Mouse (Mus musculus) midbrain, embryonic 13.5 days (tissue): ENCODE measurements at regions not wholly inside any gene's neighbourhood (a gene's known extent, or its start where the extent isn't known, plus 50 kb on each side); places are given as distances from the start of the nearest gene placed in this dataset.
A peak's percentile ranks its signal among the peaks of the same experiment; 100 is the strongest.

ENCODE experiments used
- ATAC-seq: fragments of 200-750 bp; cut with Nextera tagmentation; 2 replicates; pipeline ENCODE4 v1.8.0; 2017; ENCODE audit warnings: mild to moderate bottlenecking, moderate TSS enrichment, moderate library complexity
- H3K27ac ChIP-seq: fragments of 300-500 bp; sonication (generic); 2 replicates; pipeline ENCODE4 v1.5.1; 2015; ENCODE audit warnings: inconsistent platforms, mild to moderate bottlenecking, moderate library complexity
- H3K27me3 ChIP-seq: fragments of 300-500 bp; sonication (generic); 2 replicates; pipeline ENCODE4 v1.6.1; 2015; ENCODE audit warnings: mild to moderate bottlenecking, inconsistent platforms
- H3K36me3 ChIP-seq: fragments of 300-500 bp; sonication (generic); 2 replicates; pipeline ENCODE4 v1.6.1; 2015; ENCODE audit warnings: mild to moderate bottlenecking, inconsistent platforms
- H3K4me1 ChIP-seq: fragments of 300-500 bp; sonication (generic); replicated peaks from 2 replicates; pipeline ENCODE4 v1.6.1; 2015; ENCODE audit warnings: inconsistent platforms
- H3K4me2 ChIP-seq: fragments of 300-500 bp; sonication (generic); replicated peaks from 2 replicates; pipeline ENCODE4 v1.6.1; 2015; ENCODE audit warnings: moderate library complexity, mild to moderate bottlenecking, inconsistent platforms
- H3K4me3 ChIP-seq: fragments of 300-500 bp; sonication (generic); replicated peaks from 2 replicates; pipeline ENCODE4 v1.5.1; 2015; ENCODE audit warnings: mild to moderate bottlenecking, inconsistent platforms
- H3K9ac ChIP-seq: fragments of 300-500 bp; sonication (generic); replicated peaks from 2 replicates; pipeline ENCODE4 v1.6.1; 2015; ENCODE audit warnings: mild to moderate bottlenecking, inconsistent platforms
- H3K9me3 ChIP-seq: fragments of 300-500 bp; sonication (generic); 2 replicates; pipeline ENCODE4 v1.6.1; 2016; ENCODE audit warnings: mild to moderate bottlenecking, inconsistent platforms
- WGBS: fragments of 180-500 bp; shearing (Covaris S2); methylation state at CpG from one replicate; pipeline ENCODE4 v1.1.7; 2015; 5-methylcytosine and 5-hydroxymethylcytosine counted together

GRCm38 (mm10) chr8:88019243-88020115 is 60.1 kb upstream of the Zfp423 start:
- Histone ChIP-seq H3K36me3 (no peaks in the 10 kb centered on the region), H3K9me3 (peaks cover 6% of the 10 kb centered on the region; the same call in 1 of the 2 replicates), H3K4me2 (no peak overlapping the region), H3K27me3 (peaks cover 3% of the 10 kb centered on the region; the same call in 1 of the 2 replicates), H3K4me3 (no peak overlapping the region), H3K9ac (no peak overlapping the region), H3K27ac (0 out of 2 replicates have a peak overlapping the region, but pooled peaks have one; percentile 26), H3K4me1 (peaks cover 24% of the 10 kb centered on the region)
- ATAC-seq = no peak
- WGBS = 71% methylated on average over 17 of the region's 17 CpGs

- no peak overlapping the region for H3K4me2 ChIP-seq
- no peak overlapping the region for H3K4me3 ChIP-seq
- H3K36me3 ChIP-seq = no peaks in the 10 kb centered on the region
- no peak overlapping the region for H3K9ac ChIP-seq
- H3K4me1 ChIP-seq = peaks cover 23% of the 10 kb centered on the region
- H3K27ac ChIP-seq = no peak overlapping the region
- ATAC-seq = no peak
- H3K9me3 ChIP-seq = peaks cover 6% of the 10 kb centered on the region; the same call in 1 of the 2 replicates
- WGBS = 93% methylated on average over 4 of the region's 4 CpGs
- H3K27me3 ChIP-seq = peaks cover 3% of the 10 kb centered on the region; the same call in 1 of the 2 replicates
These were observed 59.1 kb upstream of the Zfp423 start for GRCm38 (mm10) chr8:88018494-88018893.

GRCm38 (mm10) chr8:88012177-88012825 is 52.9 kb upstream of the Zfp423 start:
- H3K27ac ChIP-seq = peak overlapping the region; percentile 77
- H3K4me2 ChIP-seq = 0 out of 2 replicates have a peak overlapping the region, but pooled peaks have one; percentile 12

GRCm38 (mm10) chr8:88010566-88010965 is 51.2 kb upstream of the Zfp423 start:
- Histone ChIP-seq H3K9me3 (no peaks in the 10 kb centered on the region), H3K9ac (no peak overlapping the region), H3K4me3 (no peak overlapping the region), H3K36me3 (no peaks in the 10 kb centered on the region), H3K27ac (no peak overlapping the region), H3K27me3 (no peaks in the 10 kb centered on the region), H3K4me2 (no peak overlapping the region), H3K4me1 (peaks cover 17% of the 10 kb centered on the region)
- no peak for ATAC-seq
- 27% methylated on average over 3 of the region's 3 CpGs for WGBS

More at GRCm38 (mm10) chr8:88012177-88012825, 52.9 kb upstream of the Zfp423 start:
- H3K27me3 ChIP-seq = no peaks in the 10 kb centered on the region
- H3K4me3 ChIP-seq = no peak overlapping the region
- peaks cover 17% of the 10 kb centered on the region for H3K4me1 ChIP-seq
- no peaks in the 10 kb centered on the region for H3K36me3 ChIP-seq
- 38% methylated on average over 15 of the region's 15 CpGs for WGBS
- H3K9ac ChIP-seq = no peak overlapping the region
- no peaks in the 10 kb centered on the region for H3K9me3 ChIP-seq
- ATAC-seq = peak; percentile 87

- WGBS = 66% methylated on average over 3 of the region's 3 CpGs
- H3K27ac ChIP-seq = no peak overlapping the region
- H3K4me2 ChIP-seq = no peak overlapping the region
- H3K36me3 ChIP-seq = no peaks in the 10 kb centered on the region
- H3K4me3 ChIP-seq = no peak overlapping the region
- H3K4me1 ChIP-seq = peaks cover 17% of the 10 kb centered on the region
- H3K9ac ChIP-seq = no peak overlapping the region
- H3K27me3 ChIP-seq = no peaks in the 10 kb centered on the region
- H3K9me3 ChIP-seq = no peaks in the 10 kb centered on the region
- ATAC-seq = no peak
These were observed 50.5 kb upstream of the Zfp423 start for GRCm38 (mm10) chr8:88009878-88010277.
